Mouse (Mus musculus): Measurements from ENCODE around the gene Xcl1.

The Xcl1 gene

DNA sequence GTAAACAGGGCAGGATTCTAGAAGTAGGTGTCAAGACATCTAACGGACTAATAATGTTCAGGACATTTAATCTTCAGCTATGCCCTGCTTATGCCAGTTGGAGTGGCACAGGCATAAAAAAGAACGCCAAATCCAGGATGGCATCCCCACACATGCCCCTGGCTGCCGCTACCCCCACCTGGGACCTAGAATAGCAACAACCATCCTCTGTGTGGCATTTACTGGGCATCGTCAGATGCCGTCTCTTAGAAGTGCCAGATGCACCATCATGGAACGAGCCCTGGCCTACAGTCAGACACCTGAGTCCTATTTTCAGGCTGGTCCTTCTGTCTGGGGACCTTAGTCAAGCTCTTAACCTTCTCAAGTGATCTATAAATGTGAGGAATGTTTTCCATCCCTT, 34.6 kb downstream of the Xcl1 start:
- DNase-seq: no peak

DNA sequence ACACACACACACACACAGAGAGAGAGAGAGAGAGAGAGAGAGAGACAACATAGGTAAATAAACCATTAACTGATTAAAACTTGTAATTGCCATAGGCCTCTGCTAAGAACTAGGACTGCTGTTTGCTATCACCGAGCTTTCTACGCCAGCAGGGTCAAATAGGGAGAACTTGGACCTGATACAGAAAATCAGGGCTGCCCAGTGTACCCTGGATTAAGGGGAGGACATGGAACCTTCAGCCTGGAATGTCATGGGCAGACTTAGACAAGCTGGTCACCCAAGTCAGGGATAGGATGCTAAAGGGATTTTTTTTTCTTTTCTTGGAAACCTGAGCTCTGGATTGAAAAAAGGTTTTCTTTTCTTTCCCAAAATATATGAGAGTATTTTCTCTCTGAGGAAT, 35.1 kb downstream of the Xcl1 start:
- no peak for DNase-seq

DNA sequence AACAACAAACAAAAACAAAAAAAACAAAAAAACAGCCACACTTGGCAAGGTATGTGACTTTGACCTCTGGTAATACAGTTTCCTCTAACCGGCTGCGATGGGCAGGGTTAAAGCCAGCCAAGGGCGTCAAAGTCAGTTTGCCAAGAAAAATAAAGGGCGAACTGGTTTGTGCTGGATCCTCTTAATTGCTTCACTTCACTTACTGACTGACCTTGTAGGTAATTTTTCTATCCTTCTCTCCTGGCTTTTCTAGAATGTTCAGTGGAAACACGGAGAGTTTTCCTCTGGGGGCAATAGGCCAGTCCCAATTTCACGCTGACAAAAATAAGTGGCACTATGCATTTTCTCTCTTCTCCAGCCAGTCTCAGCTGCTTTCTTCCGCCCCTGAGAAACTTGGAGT, 35.8 kb downstream of the Xcl1 start:
- DNase-seq: no peak

GRCm38 (mm10) chr1:164898846-164899351, 36.4 kb downstream of the Xcl1 start:
- peak; percentile 80 for DNase-seq

DNA sequence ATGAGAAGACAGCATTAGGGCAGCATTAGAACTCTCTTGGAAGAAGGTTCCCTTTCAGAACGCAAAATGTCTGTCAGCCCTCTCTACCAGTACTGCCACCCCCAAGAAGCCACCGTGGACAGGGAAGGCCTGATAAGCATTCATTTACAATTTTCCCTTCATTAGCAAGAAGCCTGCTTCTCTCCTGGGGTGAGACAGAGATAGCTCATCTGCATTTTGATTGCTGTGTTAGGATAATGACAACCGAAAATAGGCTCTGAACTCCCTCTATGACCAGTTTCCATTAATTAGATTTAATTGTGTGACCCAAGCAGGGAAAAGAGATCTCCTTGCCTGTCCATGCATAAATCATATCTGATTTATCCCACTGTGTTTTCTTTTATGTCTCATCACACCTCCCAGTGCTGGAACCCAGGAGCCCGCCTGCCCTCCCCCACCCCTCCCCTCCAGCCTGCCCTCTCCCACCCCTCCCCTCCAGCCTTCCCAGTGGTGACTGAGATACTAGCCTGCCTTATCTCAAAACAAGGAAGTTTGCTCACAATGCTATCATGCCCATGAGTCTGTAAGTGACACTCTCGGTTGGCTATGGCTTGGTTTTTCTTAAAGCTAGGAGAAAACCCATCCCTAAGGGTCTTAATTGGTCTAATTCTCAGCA, 38.0 kb downstream of the Xcl1 start:
- no peak for DNase-seq

GRCm38 (mm10) chr1:164896211-164897145, 38.8 kb downstream of the Xcl1 start:
- no peak for DNase-seq

DNA sequence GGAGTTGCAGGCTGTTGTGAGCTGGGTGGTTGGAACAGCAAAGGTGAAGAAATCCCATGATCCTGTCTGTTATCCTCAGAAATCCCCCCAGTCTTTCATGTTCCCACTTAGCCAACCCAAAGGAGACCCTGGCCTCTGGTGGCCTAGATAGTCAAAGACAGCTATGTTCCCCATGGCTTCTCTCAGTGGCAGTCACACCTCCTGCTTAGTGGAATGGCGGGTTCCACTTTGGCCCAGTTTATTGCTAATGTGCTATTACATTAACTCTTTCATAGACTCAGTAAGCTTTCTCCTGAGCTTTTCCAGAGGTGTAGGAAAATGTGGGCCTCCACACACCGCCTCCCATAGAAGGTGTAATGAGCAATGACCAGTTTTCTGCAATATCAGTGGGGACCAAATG, 39.5 kb downstream of the Xcl1 start:
- no peak for DNase-seq

GRCm38 (mm10) chr1:164890366-164890765, 45.0 kb downstream of the Xcl1 start:
- DNase-seq: no peak

DNA sequence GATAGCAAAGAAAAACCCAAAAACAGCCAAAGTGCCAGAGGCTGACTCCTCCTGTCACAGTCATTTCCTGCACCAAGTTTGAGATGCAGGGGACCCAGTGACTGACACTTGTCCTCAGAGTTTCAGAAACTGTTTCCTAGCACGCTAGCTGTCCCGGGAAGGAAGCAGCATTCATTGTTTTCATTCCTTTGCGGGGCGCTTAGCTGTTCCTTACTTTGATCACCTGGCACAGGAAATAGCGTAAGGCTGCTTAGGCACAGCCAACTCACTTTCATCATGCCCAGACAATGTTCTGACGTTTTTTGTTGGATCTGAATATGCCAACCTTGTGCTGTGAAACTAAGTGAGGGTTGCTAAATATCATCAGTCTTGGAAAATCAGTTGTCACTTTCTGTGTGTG, 46.8 kb downstream of the Xcl1 start:
- DNase-seq: no peak

DNA sequence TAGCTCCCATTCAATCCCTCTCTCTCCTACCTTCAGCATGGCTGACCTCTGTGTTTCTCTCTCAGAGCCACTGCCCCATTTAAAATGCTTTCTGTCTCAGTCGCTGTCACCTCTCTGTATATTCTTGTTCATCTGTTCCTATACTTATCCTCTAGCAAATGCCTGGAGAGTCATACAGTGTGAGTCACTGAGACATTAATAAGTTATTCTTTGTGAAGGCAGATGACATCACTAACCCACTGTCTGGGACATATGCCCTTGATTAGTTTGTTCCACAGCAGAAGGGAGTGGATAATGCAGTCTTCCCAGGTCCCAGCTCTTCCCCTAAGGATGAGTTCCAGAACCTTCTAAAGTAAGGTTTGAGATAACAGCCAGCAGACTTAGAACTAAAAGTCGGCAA, 47.6 kb downstream of the Xcl1 start:
- no peak for DNase-seq

DNA sequence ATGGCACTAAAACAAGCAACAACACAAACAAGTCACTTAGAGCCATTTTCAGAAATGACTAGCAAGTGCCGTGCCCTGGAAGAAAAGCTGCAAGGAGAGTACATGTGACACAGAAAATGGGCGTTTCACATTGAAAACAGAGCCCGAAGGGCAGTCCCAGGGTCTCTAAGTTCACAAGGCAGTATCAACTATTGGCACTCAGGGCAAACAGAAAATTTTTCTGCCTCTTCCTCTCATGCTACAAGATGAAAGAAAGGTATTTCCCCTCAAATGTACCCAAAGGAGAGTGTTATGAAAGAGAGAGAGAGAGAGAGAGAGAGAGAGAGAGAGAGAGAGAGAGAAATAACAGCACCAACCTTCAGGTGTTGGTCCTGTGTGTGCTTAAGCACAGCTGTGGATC, 53.4 kb downstream of the Xcl1 start:
- DNase-seq: no peak

All from right cerebral cortex, postnatal 14 days (tissue).